Mouse (Mus musculus) forebrain, embryonic 13.5 days (tissue): ENCODE results near the gene Cdhr5. TPM values are rescaled to one million over a fixed set of nuclear protein-coding genes. Genes with fewer than 3 reads are reported as not detected.

Experiments used
- ATAC-seq: fragments of 200-750 bp; cut with Nextera tagmentation; 2 replicates; pipeline ENCODE4 v1.8.0; 2017
- H3K27ac ChIP-seq: fragments of 300-500 bp; sonication (generic); 2 replicates; pipeline ENCODE4 v1.5.1; 2015; ENCODE audit warnings: inconsistent platforms, mild to moderate bottlenecking, moderate library complexity
- H3K27me3 ChIP-seq: fragments of 300-500 bp; sonication (generic); 2 replicates; pipeline ENCODE4 v1.6.1; 2015; ENCODE audit warnings: mild to moderate bottlenecking, inconsistent platforms
- H3K36me3 ChIP-seq: fragments of 300-500 bp; sonication (generic); 2 replicates; pipeline ENCODE4 v1.6.1; 2015; ENCODE audit warnings: mild to moderate bottlenecking, inconsistent platforms; ENCODE audit not compliant: poor library complexity, severe bottlenecking
- H3K4me1 ChIP-seq: fragments of 300-500 bp; sonication (generic); 2 replicates; pipeline ENCODE4 v1.6.1; 2015; ENCODE audit warnings: inconsistent platforms
- H3K4me2 ChIP-seq: fragments of 300-500 bp; sonication (generic); 2 replicates; pipeline ENCODE4 v1.6.1; 2015; ENCODE audit warnings: inconsistent platforms, mild to moderate bottlenecking, moderate library complexity
- H3K4me3 ChIP-seq: fragments of 300-500 bp; sonication (generic); 2 replicates; pipeline ENCODE4 v1.5.1; 2015; ENCODE audit warnings: mild to moderate bottlenecking, inconsistent platforms
- H3K9ac ChIP-seq: fragments of 300-500 bp; sonication (generic); 2 replicates; pipeline ENCODE4 v1.6.1; 2015; ENCODE audit warnings: mild to moderate bottlenecking, inconsistent platforms
- H3K9me3 ChIP-seq: fragments of 300-500 bp; sonication (generic); replicated peaks from 2 replicates; pipeline ENCODE4 v1.6.1; 2016; ENCODE audit warnings: inconsistent platforms
- WGBS: fragments of 180-500 bp; shearing (Covaris S2); methylation state at CpG from one replicate; pipeline ENCODE4 v1.1.7; 2015; 5-methylcytosine and 5-hydroxymethylcytosine counted together
- polyA plus RNA-seq: library from polyadenylated mRNA; unstranded; fragments of >200 nt; fragmentation: Nextera tagmentation; extraction: Ambion mirVana; gene quantifications from 2 replicates; pipeline ENCODE4 v1.2.1, GENCODE M21; 2015

The Cdhr5 gene
- polyA plus RNA-seq = not detected in 2 replicates

- no peaks in the 10 kb centered on the region for H3K36me3 ChIP-seq
- no peak for ATAC-seq
- 83% methylated on average over 11 of the region's 11 CpGs for whole genome bisulfite sequencing
These were observed at the start of gene Cdhr5 for GRCm38 (mm10) chr7:141276546-141276945. Gene Cdhr5 (minus strand): TSS chr7:141276786.

GRCm38 (mm10) chr7:141324686-141325085 is 48.1 kb upstream of the Cdhr5 start:
- peak overlapping the region; percentile 26; the same call in 1 of the 2 replicates for H3K4me2 ChIP-seq
- no peak for ATAC-seq
- no peak overlapping the region for H3K9ac ChIP-seq
- no peaks in the 10 kb centered on the region for H3K9me3 ChIP-seq
- peaks cover 35% of the 10 kb centered on the region for H3K4me1 ChIP-seq
- H3K27me3 ChIP-seq = no peaks in the 10 kb centered on the region
- H3K4me3 ChIP-seq = no peak overlapping the region
- no peak overlapping the region for H3K27ac ChIP-seq
- H3K36me3 ChIP-seq = peaks cover 46% of the 10 kb centered on the region
- WGBS = 88% methylated on average over 1 of the region's 1 CpGs

More at GRCm38 (mm10) chr7:141276546-141276945, at the start of gene Cdhr5:
- Histone ChIP-seq H3K4me2 (no peak within 1 kb of the TSS), H3K4me3 (no peak within 1 kb of the TSS), H3K9ac (no peak within 1 kb of the TSS), H3K27me3 (peaks cover 24% of the 10 kb centered on the region), H3K4me1 (peaks cover 15% of the 10 kb centered on the region; the same call in 1 of the 2 replicates), H3K9me3 (no peaks in the 10 kb centered on the region), H3K27ac (no peak within 1 kb of the TSS)

GRCm38 (mm10) chr7:141319446-141319845 is 42.9 kb upstream of the Cdhr5 start:
- WGBS = 76% methylated on average over 2 of the region's 2 CpGs
- Histone ChIP-seq H3K36me3 (peaks cover 98% of the 10 kb centered on the region), H3K4me2 (no peak overlapping the region), H3K27ac (no peak overlapping the region), H3K4me1 (peaks cover 2% of the 10 kb centered on the region), H3K9ac (no peak overlapping the region), H3K9me3 (no peaks in the 10 kb centered on the region), H3K4me3 (no peak overlapping the region), H3K27me3 (no peaks in the 10 kb centered on the region)
- no peak for ATAC-seq

- Histone ChIP-seq H3K36me3 (peaks cover 98% of the 10 kb centered on the region), H3K4me3 (no peak overlapping the region), H3K4me2 (no peak overlapping the region), H3K27ac (no peak overlapping the region), H3K9ac (no peak overlapping the region), H3K27me3 (no peaks in the 10 kb centered on the region), H3K4me1 (no peaks in the 10 kb centered on the region), H3K9me3 (no peaks in the 10 kb centered on the region)
- 86% methylated on average over 1 of the region's 1 CpGs for WGBS
- no peak for ATAC-seq
These were observed 41.1 kb upstream of the Cdhr5 start for GRCm38 (mm10) chr7:141317619-141318132.

- 76% methylated on average over 5 of the region's 5 CpGs for WGBS
- no peaks in the 10 kb centered on the region for H3K9me3 ChIP-seq
- H3K27me3 ChIP-seq = no peaks in the 10 kb centered on the region
- no peak overlapping the region for H3K4me2 ChIP-seq
- H3K9ac ChIP-seq = no peak overlapping the region
- no peak overlapping the region for H3K27ac ChIP-seq
- H3K4me3 ChIP-seq = no peak overlapping the region
- ATAC-seq = no peak
- peaks cover 98% of the 10 kb centered on the region for H3K36me3 ChIP-seq
- H3K4me1 ChIP-seq = no peaks in the 10 kb centered on the region
These were observed 39.4 kb upstream of the Cdhr5 start for GRCm38 (mm10) chr7:141315974-141316373.

- Histone ChIP-seq H3K9ac (no peak overlapping the region), H3K9me3 (no peaks in the 10 kb centered on the region), H3K27me3 (no peaks in the 10 kb centered on the region), H3K27ac (no peak overlapping the region), H3K36me3 (peaks cover 98% of the 10 kb centered on the region), H3K4me1 (no peaks in the 10 kb centered on the region), H3K4me2 (no peak overlapping the region), H3K4me3 (no peak overlapping the region)
- ATAC-seq = no peak
- WGBS = 87% methylated on average over 8 of the region's 8 CpGs
These were observed 38.5 kb upstream of the Cdhr5 start for GRCm38 (mm10) chr7:141315076-141315475.

- H3K27ac ChIP-seq = no peak overlapping the region
- H3K4me1 ChIP-seq = no peaks in the 10 kb centered on the region
- peaks cover 99% of the 10 kb centered on the region for H3K36me3 ChIP-seq
- no peak overlapping the region for H3K9ac ChIP-seq
- no peak for ATAC-seq
- 94% methylated on average over 2 of the region's 2 CpGs for WGBS
- no peak overlapping the region for H3K4me3 ChIP-seq
- no peaks in the 10 kb centered on the region for H3K9me3 ChIP-seq
- H3K27me3 ChIP-seq = no peaks in the 10 kb centered on the region
- no peak overlapping the region for H3K4me2 ChIP-seq
These were observed 37.8 kb upstream of the Cdhr5 start for GRCm38 (mm10) chr7:141314416-141314815.

- Histone ChIP-seq H3K4me1 (no peaks in the 10 kb centered on the region), H3K36me3 (peaks cover 98% of the 10 kb centered on the region), H3K4me2 (no peak overlapping the region), H3K27ac (no peak overlapping the region), H3K9ac (no peak overlapping the region), H3K27me3 (no peaks in the 10 kb centered on the region), H3K9me3 (no peaks in the 10 kb centered on the region), H3K4me3 (no peak overlapping the region)
- ATAC-seq = no peak
- WGBS = 93% methylated on average over 4 of the region's 4 CpGs
These were observed 28.0 kb upstream of the Cdhr5 start for GRCm38 (mm10) chr7:141304537-141304936.

GRCm38 (mm10) chr7:141302702-141303268 is 26.2 kb upstream of the Cdhr5 start:
- H3K9me3 ChIP-seq = no peaks in the 10 kb centered on the region
- H3K9ac ChIP-seq = no peak overlapping the region
- peaks cover 94% of the 10 kb centered on the region for H3K36me3 ChIP-seq
- H3K27me3 ChIP-seq = no peaks in the 10 kb centered on the region
- H3K4me2 ChIP-seq = no peak overlapping the region
- no peak overlapping the region for H3K27ac ChIP-seq
- 65% methylated on average over 1 of the region's 1 CpGs for WGBS
- H3K4me1 ChIP-seq = no peaks in the 10 kb centered on the region
- no peak for ATAC-seq
- H3K4me3 ChIP-seq = no peak overlapping the region

- WGBS = 98% methylated on average over 9 of the region's 9 CpGs
- H3K4me2 ChIP-seq = no peak overlapping the region
- H3K36me3 ChIP-seq = peaks cover 94% of the 10 kb centered on the region
- no peaks in the 10 kb centered on the region for H3K4me1 ChIP-seq
- H3K27me3 ChIP-seq = no peaks in the 10 kb centered on the region
- no peak for ATAC-seq
- H3K4me3 ChIP-seq = no peak overlapping the region
- no peak overlapping the region for H3K9ac ChIP-seq
- H3K9me3 ChIP-seq = no peaks in the 10 kb centered on the region
- no peak overlapping the region for H3K27ac ChIP-seq
These were observed 24.8 kb upstream of the Cdhr5 start for GRCm38 (mm10) chr7:141301386-141301785.

- Histone ChIP-seq H3K36me3 (peaks cover 72% of the 10 kb centered on the region), H3K9me3 (no peaks in the 10 kb centered on the region), H3K27ac (no peak overlapping the region), H3K27me3 (peaks cover 20% of the 10 kb centered on the region), H3K4me2 (no peak overlapping the region), H3K4me3 (no peak overlapping the region), H3K9ac (no peak overlapping the region), H3K4me1 (peaks cover 4% of the 10 kb centered on the region)
- 97% methylated on average over 8 of the region's 8 CpGs for WGBS
- no peak for ATAC-seq
These were observed 22.6 kb upstream of the Cdhr5 start for GRCm38 (mm10) chr7:141299175-141299574.

- ATAC-seq = no peak
- Histone ChIP-seq H3K4me3 (no peak overlapping the region), H3K36me3 (peaks cover 62% of the 10 kb centered on the region), H3K27me3 (peaks cover 31% of the 10 kb centered on the region), H3K9ac (no peak overlapping the region), H3K4me2 (no peak overlapping the region), H3K27ac (no peak overlapping the region), H3K9me3 (no peaks in the 10 kb centered on the region), H3K4me1 (peaks cover 13% of the 10 kb centered on the region)
- WGBS = 86% methylated on average over 3 of the region's 3 CpGs
These were observed 21.5 kb upstream of the Cdhr5 start for GRCm38 (mm10) chr7:141297926-141298650.
